Mouse (Mus musculus): Measurements from ENCODE around the gene Rab3d. TPM values are rescaled to one million over a fixed set of nuclear protein-coding genes. Genes with fewer than 3 reads are reported as not detected.
A peak's percentile ranks its signal among the peaks of the same experiment; 100 is the strongest.

Rab3d gene
- polyA plus RNA-seq, 1 experiment from 2014 or later, result 21.6 TPM

DNA sequence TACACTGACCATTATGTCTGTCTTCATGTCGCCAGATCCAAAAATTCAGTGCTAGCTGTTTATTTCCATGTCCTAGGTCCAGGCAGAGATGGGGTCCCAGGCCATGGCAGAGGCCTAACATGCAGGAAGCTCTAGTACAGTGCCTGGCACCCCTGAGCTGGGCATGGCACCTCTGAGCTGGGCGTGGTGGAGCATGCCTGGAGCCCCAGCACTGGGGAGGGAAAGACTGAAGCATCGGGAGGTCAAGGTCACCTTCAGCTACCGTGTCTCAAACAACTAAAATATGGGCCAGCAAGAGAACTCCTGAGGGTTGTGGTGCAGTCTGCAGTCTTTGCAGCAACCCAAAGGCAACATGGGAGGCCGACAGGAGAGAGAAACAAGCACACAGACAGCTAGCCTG is 40.4 kb upstream of the Rab3d start:
- peaks cover 42% of the 10 kb centered on the region for H3K27me3 ChIP-seq (replicated peaks; ENCODE audit: control insufficient read depth, insufficient read depth, low read length)
- H3K27ac ChIP-seq (replicated peaks; ENCODE audit: low read depth, low read length), result no peak overlapping the region
- ATAC-seq (ENCODE audit: low read depth) (no peak), DNase-seq (ENCODE audit: low spot score) (no peak)
- H3K9ac ChIP-seq (ENCODE audit: low read depth, low read length), result no peak overlapping the region
- H3K4me1 ChIP-seq (ENCODE audit: control insufficient read depth, insufficient read depth, low read length), result peaks cover 13% of the 10 kb centered on the region
- H3K9me3 ChIP-seq (ENCODE audit: control insufficient read depth, low read length), result no peaks in the 10 kb centered on the region
- H3K4me2 ChIP-seq (ENCODE audit: low read depth, low read length), result no peak overlapping the region
- no peak overlapping the region for H3K4me3 ChIP-seq (ENCODE audit: low read depth, low read length)
- 79% methylated on average over 5 of the region's 5 CpGs for WGBS
- no peaks in the 10 kb centered on the region for H3K36me3 ChIP-seq (ENCODE audit: control insufficient read depth, insufficient read depth, low read length)

DNA sequence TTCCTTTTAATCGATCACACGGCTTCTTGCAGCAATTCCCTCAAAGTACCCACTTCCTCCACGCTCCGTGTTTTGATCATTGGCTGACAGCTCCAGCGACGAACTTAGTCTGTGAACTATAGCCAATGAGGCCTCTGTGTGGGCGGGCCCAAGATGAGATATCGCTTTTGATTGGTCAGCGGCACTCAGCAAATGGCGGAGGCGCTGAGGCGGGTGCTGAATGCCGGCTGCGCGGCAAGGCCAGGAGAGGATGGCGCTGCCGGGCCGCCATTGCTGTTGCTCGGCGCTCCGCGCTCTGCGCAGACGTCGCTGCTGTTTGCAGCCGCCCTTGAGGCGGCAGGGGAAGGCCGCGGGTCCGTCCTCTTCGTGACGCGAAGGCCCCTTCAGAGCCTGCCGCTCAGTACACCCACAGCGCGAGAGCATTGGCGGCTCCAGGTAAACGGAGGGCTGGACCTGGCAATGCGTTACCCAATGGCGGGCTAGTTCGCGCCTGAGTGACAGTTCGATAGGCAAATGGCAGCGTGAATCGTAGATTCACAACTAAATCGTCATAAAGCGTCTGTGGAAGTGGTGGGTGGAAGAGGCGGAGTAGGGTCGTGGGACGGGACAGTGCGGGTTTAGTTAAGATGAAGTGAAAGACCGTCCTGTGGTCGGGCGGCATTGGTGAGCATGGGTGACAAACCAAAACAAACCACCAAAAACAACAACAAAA is 37.7 kb upstream of the Rab3d start, which contains the start of gene Swsap1:
Swsap1 (plus strand) TSS at position 186 of the 712 bp plus-strand sequence.
- Histone ChIP-seq H3K4me1 (ENCODE audit: control insufficient read depth, insufficient read depth, low read length) (peaks cover 5% of the 10 kb centered on the region; the same call in 1 of the 2 replicates), H3K9ac (ENCODE audit: low read depth, low read length) (peak within 1 kb of the TSS; percentile 72), H3K9me3 (ENCODE audit: control insufficient read depth, low read length) (no peaks in the 10 kb centered on the region), H3K27ac (replicated peaks; ENCODE audit: low read depth, low read length) (peak within 1 kb of the TSS; percentile 87), H3K27me3 (replicated peaks; ENCODE audit: control insufficient read depth, insufficient read depth, low read length) (peaks cover 15% of the 10 kb centered on the region), H3K36me3 (ENCODE audit: control insufficient read depth, insufficient read depth, low read length) (no peaks in the 10 kb centered on the region), H3K4me2 (ENCODE audit: low read depth, low read length) (peak within 1 kb of the TSS; percentile 63), H3K4me3 (ENCODE audit: low read depth, low read length) (peak within 1 kb of the TSS; percentile 61)
- WGBS, result under 1% methylated on average over 42 of the region's 54 CpGs
- peak; percentile 98 for ATAC-seq (ENCODE audit: low read depth)
- peak; percentile 98 for DNase-seq (ENCODE audit: low spot score)

DNA sequence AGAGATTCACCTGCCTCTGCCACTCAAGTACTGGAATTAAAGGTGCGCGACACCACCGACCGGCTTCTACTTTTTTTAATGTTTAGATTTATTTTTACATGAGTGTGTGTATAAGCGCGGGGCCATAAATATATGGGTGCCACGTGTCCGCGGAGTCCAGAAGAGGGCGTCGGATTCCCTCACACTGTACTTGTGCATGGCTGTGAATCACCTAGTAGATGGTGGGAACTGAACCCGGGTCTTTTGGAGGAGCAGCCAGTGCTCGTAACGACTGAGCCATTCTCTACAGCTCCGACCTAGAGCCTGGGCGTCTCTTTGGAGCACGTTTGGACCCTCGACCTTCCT is 37.2 kb upstream of the Rab3d start:
- no peaks in the 10 kb centered on the region for H3K9me3 ChIP-seq (ENCODE audit: control insufficient read depth, low read length)
- peak overlapping the region; percentile 74 for H3K27ac ChIP-seq (replicated peaks; ENCODE audit: low read depth, low read length)
- peak overlapping the region; percentile 57 for H3K9ac ChIP-seq (ENCODE audit: low read depth, low read length)
- peaks cover 5% of the 10 kb centered on the region; the same call in 1 of the 2 replicates for H3K4me1 ChIP-seq (ENCODE audit: control insufficient read depth, insufficient read depth, low read length)
- ATAC-seq (ENCODE audit: low read depth) (peak; percentile 66), DNase-seq (ENCODE audit: low spot score) (no peak)
- no peaks in the 10 kb centered on the region for H3K36me3 ChIP-seq (ENCODE audit: control insufficient read depth, insufficient read depth, low read length)
- peak overlapping the region; percentile 61 for H3K4me3 ChIP-seq (ENCODE audit: low read depth, low read length)
- peak overlapping the region; percentile 60 for H3K4me2 ChIP-seq (ENCODE audit: low read depth, low read length)
- WGBS, result 2% methylated on average over 18 of the region's 18 CpGs
- peaks cover 10% of the 10 kb centered on the region for H3K27me3 ChIP-seq (replicated peaks; ENCODE audit: control insufficient read depth, insufficient read depth, low read length)

DNA sequence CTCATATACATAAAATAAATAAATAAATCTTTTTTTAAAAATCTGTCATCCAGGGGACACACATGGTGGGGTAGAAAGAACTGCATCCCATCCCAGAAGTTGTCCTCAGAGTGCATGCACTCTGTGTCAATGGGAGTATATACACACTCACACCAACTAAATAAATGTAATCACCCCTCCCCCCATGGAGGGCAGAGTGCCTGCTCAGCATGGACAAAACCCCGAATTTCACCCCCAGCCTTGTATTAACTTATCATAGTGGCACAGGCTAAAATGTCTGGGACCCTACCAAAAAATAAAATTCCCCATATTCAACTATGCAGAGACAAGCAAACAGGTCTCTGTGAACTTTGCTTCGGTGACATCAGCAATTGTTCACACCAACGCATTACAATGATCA is 36.6 kb upstream of the Rab3d start:
- Histone ChIP-seq H3K27ac (replicated peaks; ENCODE audit: low read depth, low read length) (no peak overlapping the region), H3K36me3 (ENCODE audit: control insufficient read depth, insufficient read depth, low read length) (no peaks in the 10 kb centered on the region), H3K4me3 (ENCODE audit: low read depth, low read length) (no peak overlapping the region), H3K4me1 (ENCODE audit: control insufficient read depth, insufficient read depth, low read length) (peaks cover 5% of the 10 kb centered on the region; the same call in 1 of the 2 replicates), H3K27me3 (replicated peaks; ENCODE audit: control insufficient read depth, insufficient read depth, low read length) (peaks cover 4% of the 10 kb centered on the region; the same call in 1 of the 2 replicates), H3K9me3 (ENCODE audit: control insufficient read depth, low read length) (no peaks in the 10 kb centered on the region), H3K9ac (ENCODE audit: low read depth, low read length) (no peak overlapping the region), H3K4me2 (ENCODE audit: low read depth, low read length) (peak overlapping the region; percentile 60)
- no peak for ATAC-seq (ENCODE audit: low read depth)
- no peak for DNase-seq (ENCODE audit: low spot score)
- WGBS, result 78% methylated on average over 3 of the region's 3 CpGs

DNA sequence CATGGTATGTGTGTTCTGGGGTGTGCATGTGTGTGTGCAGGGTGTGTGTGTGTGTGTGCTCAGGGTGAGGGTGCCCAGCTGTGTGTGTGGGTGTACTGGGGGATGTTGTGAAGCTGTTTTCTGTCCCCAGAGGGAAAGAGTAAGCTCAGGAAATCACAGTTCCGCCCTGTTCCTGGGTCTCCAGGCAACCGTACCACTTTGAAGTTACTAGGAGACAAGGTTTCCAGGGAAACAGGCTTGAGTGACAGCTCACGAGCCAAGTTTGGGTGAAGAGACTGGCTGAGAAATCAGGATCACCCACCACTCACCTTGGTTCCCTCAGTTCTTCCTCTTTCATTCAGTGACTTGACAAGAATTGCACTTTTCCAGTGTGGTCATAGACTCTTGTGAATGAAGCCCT is 35.6 kb upstream of the Rab3d start:
- Histone ChIP-seq H3K27ac (replicated peaks; ENCODE audit: low read depth, low read length) (no peak overlapping the region), H3K4me2 (ENCODE audit: low read depth, low read length) (no peak overlapping the region), H3K9ac (ENCODE audit: low read depth, low read length) (no peak overlapping the region), H3K27me3 (replicated peaks; ENCODE audit: control insufficient read depth, insufficient read depth, low read length) (no peaks in the 10 kb centered on the region), H3K4me1 (ENCODE audit: control insufficient read depth, insufficient read depth, low read length) (peaks cover 5% of the 10 kb centered on the region; the same call in 1 of the 2 replicates), H3K36me3 (ENCODE audit: control insufficient read depth, insufficient read depth, low read length) (no peaks in the 10 kb centered on the region), H3K4me3 (ENCODE audit: low read depth, low read length) (no peak overlapping the region), H3K9me3 (ENCODE audit: control insufficient read depth, low read length) (no peaks in the 10 kb centered on the region)
- no peak for ATAC-seq (ENCODE audit: low read depth)
- 27% methylated on average over 3 of the region's 3 CpGs for WGBS
- DNase-seq (ENCODE audit: low spot score), result no peak

DNA sequence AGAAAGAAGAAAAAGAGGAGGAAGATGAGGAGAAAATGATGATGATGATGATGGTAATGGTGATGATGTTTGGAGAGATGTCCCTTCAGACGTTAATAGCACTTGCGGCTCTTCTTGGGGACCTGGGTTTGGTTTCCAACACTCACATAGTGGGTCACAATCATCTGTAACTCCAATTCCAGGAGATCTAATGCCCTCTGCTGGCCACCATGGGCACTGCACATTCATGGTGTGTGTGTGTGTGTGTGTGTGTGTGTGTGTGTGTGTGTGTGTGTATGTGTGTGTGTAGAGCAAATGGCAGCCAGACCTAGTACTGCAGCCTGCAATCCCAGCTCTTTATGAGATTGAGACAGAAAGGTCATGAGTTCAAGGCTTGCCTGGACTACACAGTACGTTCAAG is 34.0 kb upstream of the Rab3d start:
- Histone ChIP-seq H3K27me3 (replicated peaks; ENCODE audit: control insufficient read depth, insufficient read depth, low read length) (0 out of 2 replicates have a peak, but pooled peaks cover 3% of the 10 kb centered on the region), H3K4me2 (ENCODE audit: low read depth, low read length) (no peak overlapping the region), H3K27ac (replicated peaks; ENCODE audit: low read depth, low read length) (no peak overlapping the region), H3K4me1 (ENCODE audit: control insufficient read depth, insufficient read depth, low read length) (peaks cover 5% of the 10 kb centered on the region; the same call in 1 of the 2 replicates), H3K36me3 (ENCODE audit: control insufficient read depth, insufficient read depth, low read length) (0 out of 2 replicates have a peak, but pooled peaks cover 3% of the 10 kb centered on the region), H3K9me3 (ENCODE audit: control insufficient read depth, low read length) (no peaks in the 10 kb centered on the region), H3K4me3 (ENCODE audit: low read depth, low read length) (no peak overlapping the region), H3K9ac (ENCODE audit: low read depth, low read length) (no peak overlapping the region)
- no peak for ATAC-seq (ENCODE audit: low read depth)
- WGBS, result 78% methylated on average over 3 of the region's 3 CpGs
- DNase-seq (ENCODE audit: low spot score), result no peak

DNA sequence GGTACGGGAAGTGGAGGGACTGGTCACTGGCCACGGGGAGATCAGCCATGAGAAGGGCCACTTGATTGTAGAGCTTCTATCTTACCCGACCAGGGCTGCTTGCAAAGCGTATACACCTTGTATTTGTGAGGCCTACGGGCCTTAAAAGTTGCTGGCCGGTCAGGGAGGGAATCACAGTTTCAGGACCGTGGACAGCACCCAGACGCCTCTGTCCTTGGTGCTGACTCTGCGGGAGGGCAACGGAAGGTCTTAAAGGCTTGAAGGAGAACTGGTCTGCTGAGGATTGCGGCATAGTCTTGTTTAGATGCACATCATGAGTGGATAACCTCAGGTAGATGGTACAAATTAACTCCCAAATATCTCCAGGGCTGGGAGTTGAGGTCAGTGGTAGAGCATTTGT is 32.3 kb upstream of the Rab3d start:
- H3K9me3 ChIP-seq (ENCODE audit: control insufficient read depth, low read length), result no peaks in the 10 kb centered on the region
- 15% methylated on average over 11 of the region's 11 CpGs for WGBS
- H3K27me3 ChIP-seq (replicated peaks; ENCODE audit: control insufficient read depth, insufficient read depth, low read length), result peaks cover 3% of the 10 kb centered on the region; the same call in 1 of the 2 replicates
- no peaks in the 10 kb centered on the region for H3K4me1 ChIP-seq (ENCODE audit: control insufficient read depth, insufficient read depth, low read length)
- ATAC-seq (ENCODE audit: low read depth), result no peak
- H3K27ac ChIP-seq (replicated peaks; ENCODE audit: low read depth, low read length), result no peak overlapping the region
- 0 out of 2 replicates have a peak, but pooled peaks cover 3% of the 10 kb centered on the region for H3K36me3 ChIP-seq (ENCODE audit: control insufficient read depth, insufficient read depth, low read length)
- no peak for DNase-seq (ENCODE audit: low spot score)
- no peak overlapping the region for H3K4me2 ChIP-seq (ENCODE audit: low read depth, low read length)
- H3K9ac ChIP-seq (ENCODE audit: low read depth, low read length), result no peak overlapping the region
- H3K4me3 ChIP-seq (ENCODE audit: low read depth, low read length), result no peak overlapping the region

DNA sequence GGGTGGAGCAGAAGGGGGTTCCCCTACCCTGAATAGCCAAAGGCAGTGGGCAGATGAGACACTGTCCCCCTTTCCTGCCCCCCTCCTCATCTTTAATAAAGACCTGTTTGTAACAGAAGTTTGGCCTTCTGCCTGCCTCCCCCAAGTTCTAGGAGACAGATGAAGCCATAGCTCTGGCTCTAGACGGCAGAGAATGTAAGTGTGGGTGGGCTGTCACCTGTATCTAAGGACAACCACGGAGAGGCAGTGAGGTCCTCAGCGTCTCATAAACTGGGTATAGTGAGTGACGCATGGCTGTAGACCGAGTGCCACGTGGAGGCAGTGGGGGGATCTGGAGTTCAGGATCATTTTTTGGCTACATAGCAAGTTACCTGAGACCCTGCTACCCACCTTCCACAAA is 30.8 kb upstream of the Rab3d start:
- Histone ChIP-seq H3K27me3 (replicated peaks; ENCODE audit: control insufficient read depth, insufficient read depth, low read length) (peaks cover 3% of the 10 kb centered on the region; the same call in 1 of the 2 replicates), H3K4me1 (ENCODE audit: control insufficient read depth, insufficient read depth, low read length) (no peaks in the 10 kb centered on the region)
- ATAC-seq (ENCODE audit: low read depth), result no peak

DNA sequence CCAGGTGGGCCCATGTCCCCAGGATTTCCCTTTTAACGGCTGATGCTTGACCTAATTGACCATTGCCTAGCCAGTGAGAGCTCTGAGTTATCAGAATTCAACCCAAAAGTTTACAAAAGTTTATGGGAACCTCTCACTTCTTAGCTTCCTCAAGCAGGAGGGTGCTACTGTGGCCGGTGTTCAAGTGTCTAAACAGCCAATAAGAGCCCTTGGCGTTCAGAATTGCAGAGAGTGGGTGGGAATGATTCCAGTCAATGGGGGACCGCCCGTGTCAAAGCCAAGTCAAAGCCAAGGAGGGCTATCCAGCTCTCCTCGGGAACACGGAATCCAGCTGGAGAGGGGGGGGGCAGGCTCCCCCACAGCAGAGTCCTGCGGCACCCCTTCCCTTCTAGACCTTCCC is 30.2 kb upstream of the Rab3d start:
- Histone ChIP-seq H3K36me3 (ENCODE audit: control insufficient read depth, insufficient read depth, low read length) (0 out of 2 replicates have a peak, but pooled peaks cover 3% of the 10 kb centered on the region), H3K4me1 (ENCODE audit: control insufficient read depth, insufficient read depth, low read length) (no peaks in the 10 kb centered on the region), H3K4me3 (ENCODE audit: low read depth, low read length) (no peak overlapping the region), H3K9ac (ENCODE audit: low read depth, low read length) (no peak overlapping the region), H3K27ac (replicated peaks; ENCODE audit: low read depth, low read length) (no peak overlapping the region), H3K9me3 (ENCODE audit: control insufficient read depth, low read length) (no peaks in the 10 kb centered on the region), H3K4me2 (ENCODE audit: low read depth, low read length) (no peak overlapping the region), H3K27me3 (replicated peaks; ENCODE audit: control insufficient read depth, insufficient read depth, low read length) (peaks cover 3% of the 10 kb centered on the region; the same call in 1 of the 2 replicates)
- ATAC-seq (ENCODE audit: low read depth), result no peak
- no peak for DNase-seq (ENCODE audit: low spot score)
- WGBS, result 55% methylated on average over 8 of the region's 8 CpGs

More for the DNA sequence above, 30.8 kb upstream of the Rab3d start:
- Histone ChIP-seq H3K36me3 (ENCODE audit: control insufficient read depth, insufficient read depth, low read length) (0 out of 2 replicates have a peak, but pooled peaks cover 3% of the 10 kb centered on the region), H3K4me2 (ENCODE audit: low read depth, low read length) (no peak overlapping the region), H3K4me3 (ENCODE audit: low read depth, low read length) (no peak overlapping the region), H3K9me3 (ENCODE audit: control insufficient read depth, low read length) (no peaks in the 10 kb centered on the region), H3K27ac (replicated peaks; ENCODE audit: low read depth, low read length) (no peak overlapping the region), H3K9ac (ENCODE audit: low read depth, low read length) (no peak overlapping the region)
- WGBS, result 69% methylated on average over 6 of the region's 6 CpGs
- DNase-seq (ENCODE audit: low spot score), result no peak

All from embryonic facial prominence, embryonic 14.5 days (tissue).